Mouse (Mus musculus) lung, adult 2 months (tissue): Measurements from ENCODE around the gene Zbtb20.

Experiments used
- CTCF ChIP-seq: fragments of 200-500 bp; IDR thresholded peaks from 2 replicates; pipeline ENCODE4 v1.5.1; 2011; ENCODE audit warnings: mild to moderate bottlenecking, low read length, control low read depth; ENCODE audit not compliant: insufficient read depth
- POLR2A ChIP-seq: fragments of 200-500 bp; IDR thresholded peaks from 2 replicates; pipeline ENCODE4 v1.6.1; 2011; ENCODE audit warnings: low read depth, mild to moderate bottlenecking, control low read depth, low read length, borderline replicate concordance; ENCODE audit errors: extremely low read depth

- TF ChIP-seq CTCF = no peak
- TF ChIP-seq POLR2A = no peak
These were observed 457.1 kb downstream of the Zbtb20 start for GRCm38 (mm10) chr16:43332734-43333133.
